16 mouse cellular contexts compared by ENCODE assay signal in genomic region chr6:137482891-137483290, GRCm38 (mm10).
"Had no signal": no experiment of that assay in that cellular context is flagged by ENCODE, and none has a peak within 500 bp of the region (broad histone marks: within the 10 kb centered on the region; RNA-seq: fewer than 3 reads in every experiment).

No protein-coding gene starts in this region.

- DNase-seq: kidney, postnatal 25 days; layer of hippocampus, adult 9-11 months; liver, embryonic 13.5 days; lung, adult 2 months; lung, postnatal 14 days; lung, postnatal 4 days; retina, postnatal 1 day; right cerebral cortex, postnatal 25 days; thymus, adult 18-20 months; thymus, postnatal 36 days had no signal

- ATAC-seq: midbrain, embryonic 15.5 days had no signal

- H3K4me3 ChIP-seq: layer of hippocampus, adult 2 months; liver, embryonic 13.5 days; midbrain, embryonic 12.5 days; midbrain, embryonic 15.5 days; myocyte; neural tube, embryonic 13.5 days had no signal

- H3K27me3 ChIP-seq: liver, embryonic 13.5 days; midbrain, embryonic 12.5 days; midbrain, embryonic 15.5 days; neural tube, embryonic 13.5 days had no signal

- H3K9me3 ChIP-seq: liver, embryonic 13.5 days; midbrain, embryonic 12.5 days; midbrain, embryonic 15.5 days; neural tube, embryonic 13.5 days had no signal

- H3K4me1 ChIP-seq: liver, embryonic 13.5 days; midbrain, embryonic 12.5 days; midbrain, embryonic 15.5 days; neural tube, embryonic 13.5 days had no signal

- H3K4me2 ChIP-seq: liver, embryonic 13.5 days; midbrain, embryonic 12.5 days; midbrain, embryonic 15.5 days; neural tube, embryonic 13.5 days had no signal

- H3K9ac ChIP-seq: liver, embryonic 13.5 days; midbrain, embryonic 12.5 days; midbrain, embryonic 15.5 days; neural tube, embryonic 13.5 days had no signal

- H3K36me3 ChIP-seq: liver, embryonic 13.5 days; midbrain, embryonic 12.5 days; midbrain, embryonic 15.5 days had no signal

- H3K27ac ChIP-seq: kidney, postnatal 0 days; layer of hippocampus, adult 2 months; liver, embryonic 13.5 days; midbrain, embryonic 12.5 days; midbrain, embryonic 15.5 days; neural tube, embryonic 13.5 days had no signal
